Mouse (Mus musculus) neural tube, embryonic 14.5 days (tissue): ENCODE data around the gene Prr15l. TPM values are rescaled to one million over a fixed set of nuclear protein-coding genes. Genes with fewer than 3 reads are reported as not detected.
A peak's percentile ranks its signal among the peaks of the same experiment; 100 is the strongest.

Experiments
- ATAC-seq: fragments of 200-750 bp; cut with Nextera tagmentation; 2 replicates; pipeline ENCODE4 v1.8.0; 2017; ENCODE audit warnings: low read depth, mild to moderate bottlenecking, moderate TSS enrichment, moderate library complexity
- H3K27ac ChIP-seq: fragments of 300-500 bp; sonication (generic); 2 replicates; pipeline ENCODE4 v1.5.1; 2014; ENCODE audit warnings: low read depth, mild to moderate bottlenecking, control low read depth, low read length, moderate library complexity, mixed read lengths
- H3K27me3 ChIP-seq: fragments of 300-500 bp; sonication (generic); 2 replicates; pipeline ENCODE4 v1.6.1; 2014; ENCODE audit warnings: low read length; ENCODE audit not compliant: control insufficient read depth, insufficient read depth
- H3K36me3 ChIP-seq: fragments of 300-500 bp; sonication (generic); 2 replicates; pipeline ENCODE4 v1.6.1; 2014; ENCODE audit warnings: low read length, mixed read lengths; ENCODE audit not compliant: control insufficient read depth, insufficient read depth
- H3K4me1 ChIP-seq: fragments of 300-500 bp; sonication (generic); 2 replicates; pipeline ENCODE4 v1.6.1; 2014; ENCODE audit warnings: low read length; ENCODE audit not compliant: control insufficient read depth, insufficient read depth
- H3K4me2 ChIP-seq: fragments of 300-500 bp; sonication (generic); 2 replicates; pipeline ENCODE4 v1.6.1; 2014; ENCODE audit warnings: mild to moderate bottlenecking, low read depth, low read length, control low read depth
- H3K4me3 ChIP-seq: fragments of 300-500 bp; sonication (generic); 2 replicates; pipeline ENCODE4 v1.5.1; 2014; ENCODE audit warnings: low read depth, low read length, control low read depth, mixed read lengths
- H3K9ac ChIP-seq: fragments of 300-500 bp; sonication (generic); replicated peaks from 2 replicates; pipeline ENCODE4 v1.6.1; 2014; ENCODE audit warnings: low read depth, mild to moderate bottlenecking, control low read depth, low read length, mixed read lengths
- H3K9me3 ChIP-seq: fragments of 300-500 bp; sonication (generic); 2 replicates; pipeline ENCODE4 v1.6.1; 2016; ENCODE audit warnings: low read length; ENCODE audit not compliant: control insufficient read depth
- whole genome bisulfite sequencing: fragments of 180-500 bp; shearing (Covaris S2); extraction: QIAGEN DNeasy Blood & Tissue Kit; methylation state at CpG from one replicate; pipeline ENCODE4 v1.1.7; 2014; 5-methylcytosine and 5-hydroxymethylcytosine counted together
- polyA plus RNA-seq: library from polyadenylated mRNA; unstranded; fragments of >200 nt; fragmentation: Nextera tagmentation; extraction: Ambion mirVana; gene quantifications from 2 replicates; pipeline ENCODE4 v1.2.1, GENCODE M21; 2014

Prr15l gene
- polyA plus RNA-seq, 1 experiment from 2014 or later: 0.36 TPM

DNA sequence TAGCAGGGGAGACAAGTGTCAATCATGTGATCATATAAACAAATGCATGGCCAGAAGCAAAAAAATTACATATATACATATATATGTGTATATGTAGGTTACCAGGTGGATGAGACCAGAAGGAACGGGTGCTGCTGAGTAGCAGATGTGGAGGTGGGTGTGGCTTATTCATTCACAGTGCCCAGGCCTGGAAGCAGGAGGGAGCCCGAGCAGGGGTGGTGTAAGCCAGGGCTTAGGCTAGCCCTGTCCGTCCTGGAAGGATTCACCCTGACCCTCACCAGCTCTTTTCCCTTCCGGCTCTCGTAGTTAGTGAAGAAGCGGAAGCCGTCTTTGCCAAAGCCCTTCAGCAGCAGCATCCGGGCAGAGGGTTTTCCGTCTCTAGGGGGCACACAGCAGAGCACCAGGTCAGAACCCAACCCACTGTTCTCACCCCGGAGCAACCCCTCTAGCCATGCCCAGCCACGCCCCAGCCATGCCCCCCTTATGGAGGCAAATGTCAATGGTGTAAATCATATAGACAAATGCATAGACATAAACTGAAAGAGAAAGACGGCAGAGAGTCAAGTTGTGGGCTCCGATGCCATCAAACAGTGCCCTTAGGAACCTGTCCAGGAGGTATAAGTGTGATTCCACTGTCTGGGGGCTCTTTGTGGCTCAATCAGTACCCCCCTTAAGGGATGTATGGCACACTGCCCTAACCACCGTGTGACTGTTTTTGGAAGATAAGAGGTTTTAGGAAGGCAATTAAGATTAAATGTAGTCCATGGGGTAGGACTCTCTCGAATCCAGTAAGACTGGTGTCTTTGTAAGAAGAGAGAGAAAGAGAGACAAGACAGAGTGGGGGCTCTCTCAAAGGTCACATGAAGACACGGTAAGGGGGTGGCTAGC is 12.9 kb downstream of the Prr15l start:
- Histone ChIP-seq H3K27me3 (no peaks in the 10 kb centered on the region), H3K4me2 (no peak overlapping the region), H3K4me3 (no peak overlapping the region), H3K4me1 (peaks cover 9% of the 10 kb centered on the region), H3K36me3 (no peaks in the 10 kb centered on the region), H3K9me3 (no peaks in the 10 kb centered on the region), H3K9ac (no peak overlapping the region), H3K27ac (no peak overlapping the region)
- WGBS: 81% methylated on average over 16 of the region's 16 CpGs
- ATAC-seq: no peak

DNA sequence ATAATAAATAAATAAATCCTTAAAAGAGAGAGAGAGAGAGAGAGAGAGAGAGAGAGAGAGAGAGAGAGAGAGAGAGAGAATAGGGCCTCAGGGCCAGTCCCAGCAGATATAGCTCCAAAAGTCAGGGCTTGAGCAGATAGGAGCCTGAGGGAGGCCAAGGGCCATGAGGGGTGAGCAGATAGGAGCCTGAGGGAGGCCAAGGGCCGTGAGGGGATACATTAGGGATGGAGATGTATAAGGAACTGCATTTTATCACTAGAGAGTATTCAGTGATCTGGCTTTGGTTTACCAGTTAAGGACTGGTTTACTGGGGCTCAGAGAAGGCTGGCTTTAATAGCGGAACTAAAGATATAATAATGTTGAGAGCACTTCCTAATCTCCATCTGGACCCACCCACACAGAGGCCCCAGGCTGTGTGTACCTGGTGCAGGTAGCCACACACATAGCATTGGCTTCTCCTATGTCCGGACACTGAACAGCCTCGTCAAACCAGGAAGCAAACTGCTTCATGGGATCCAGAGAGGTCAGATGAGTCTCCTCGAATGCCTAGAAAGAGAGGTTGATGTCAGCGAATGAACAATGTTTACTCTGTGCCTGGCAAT is 14.2 kb downstream of the Prr15l start:
- Histone ChIP-seq H3K4me3 (no peak overlapping the region), H3K9ac (no peak overlapping the region), H3K27me3 (no peaks in the 10 kb centered on the region), H3K4me2 (no peak overlapping the region), H3K4me1 (peaks cover 9% of the 10 kb centered on the region), H3K27ac (no peak overlapping the region), H3K9me3 (no peaks in the 10 kb centered on the region), H3K36me3 (no peaks in the 10 kb centered on the region)
- no peak for ATAC-seq
- WGBS: 82% methylated on average over 6 of the region's 6 CpGs

DNA sequence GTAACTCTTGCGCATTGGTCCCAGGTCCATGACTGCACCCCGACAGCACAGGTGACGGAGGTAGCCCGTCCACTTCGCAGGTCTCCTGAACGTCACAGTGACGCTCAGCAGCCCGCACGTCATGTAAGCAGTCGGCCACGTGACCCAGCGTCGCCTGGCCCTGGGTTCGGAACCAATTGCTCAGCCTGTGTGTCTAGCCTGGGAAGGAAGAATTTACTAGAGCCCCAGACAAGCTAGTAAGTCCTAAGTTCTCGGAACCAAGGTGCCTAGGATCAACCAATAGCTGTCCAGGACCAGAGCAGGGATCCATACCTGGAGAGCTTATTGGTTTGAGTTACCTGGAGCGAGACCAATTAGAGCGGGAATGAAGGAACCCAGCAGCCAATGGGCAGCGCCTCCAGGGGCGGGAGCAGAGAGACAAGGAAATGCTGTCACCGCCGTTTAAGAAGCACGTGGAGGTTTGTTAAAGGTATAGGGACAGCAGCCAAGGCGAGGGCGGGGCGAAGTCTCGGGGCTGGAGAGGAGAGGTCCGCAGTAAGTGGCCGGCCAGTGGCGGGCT is 15.9 kb downstream of the Prr15l start, which contains the start of gene Pnpo:
Gene Pnpo, minus strand, starts transcription at position 241 of the 559 bp plus-strand sequence.
- peak within 1 kb of the TSS; percentile 35 for H3K27ac ChIP-seq
- 1% methylated on average over 29 of the region's 29 CpGs for WGBS

DNA sequence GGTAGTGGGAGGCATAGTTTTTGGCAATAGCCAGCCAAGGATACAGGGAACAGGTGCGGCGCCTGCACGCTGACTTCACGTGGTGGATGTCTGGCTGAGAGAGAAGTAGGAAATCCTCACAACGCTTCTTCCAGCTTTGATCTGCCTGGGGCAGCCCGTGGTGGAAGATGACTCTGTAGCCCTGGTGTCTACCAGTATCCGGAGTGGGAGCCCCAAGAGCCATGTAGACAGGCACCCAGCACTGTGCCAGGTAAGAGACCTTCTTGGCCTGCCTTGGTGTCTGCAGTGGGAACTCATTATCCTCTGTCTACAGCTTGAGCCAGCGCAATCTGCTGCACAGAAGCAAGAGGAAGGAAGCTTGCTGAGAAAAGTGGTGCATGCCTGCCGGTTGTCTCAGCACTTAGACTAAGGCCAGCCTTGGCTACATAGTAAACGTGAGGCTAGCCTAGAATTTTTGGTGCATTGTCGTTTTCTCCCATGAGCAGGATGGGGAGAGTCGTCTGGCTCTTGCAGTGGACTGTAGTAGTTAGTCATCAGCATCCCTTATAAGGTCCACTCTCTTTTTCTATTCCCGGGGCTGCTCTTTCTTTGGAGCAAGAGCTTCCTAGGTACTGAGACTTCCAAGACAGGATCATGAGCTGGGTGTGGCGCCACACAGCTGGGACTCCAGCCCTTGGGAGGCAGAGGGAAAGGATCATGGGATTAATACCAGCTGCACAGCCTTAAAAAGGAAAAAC is 17.1 kb downstream of the Prr15l start:
- ATAC-seq: no peak

More for the DNA sequence above, 15.9 kb downstream of the Prr15l start, which contains the start of gene Pnpo:
- no peaks in the 10 kb centered on the region for H3K27me3 ChIP-seq
- H3K4me2 ChIP-seq: peak within 1 kb of the TSS; percentile 73
- peaks cover 9% of the 10 kb centered on the region for H3K4me1 ChIP-seq
- no peaks in the 10 kb centered on the region for H3K9me3 ChIP-seq
- H3K9ac ChIP-seq: peak within 1 kb of the TSS; percentile 50
- peak within 1 kb of the TSS; percentile 45 for H3K4me3 ChIP-seq
- ATAC-seq: peak; percentile 99
- no peaks in the 10 kb centered on the region for H3K36me3 ChIP-seq

DNA sequence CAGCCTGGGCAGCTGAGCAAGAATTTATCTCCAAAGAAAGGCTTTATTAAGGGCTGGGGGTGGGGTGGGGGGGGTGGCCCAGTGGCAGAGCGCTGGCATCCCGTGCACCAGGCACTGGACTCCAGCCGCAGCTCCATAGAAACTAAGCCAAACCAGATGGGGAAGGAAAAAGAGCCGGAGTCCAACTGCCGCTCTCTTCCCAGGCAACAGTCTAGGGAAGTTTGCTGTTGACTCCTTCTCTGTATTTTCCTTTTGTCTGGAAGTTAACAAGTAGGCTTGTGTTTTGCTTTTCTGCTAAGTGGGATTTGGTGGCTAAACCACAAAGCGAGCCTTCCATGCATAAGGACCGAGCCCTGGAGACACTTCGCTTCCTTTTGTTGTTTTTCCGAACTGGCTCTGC is 18.6 kb downstream of the Prr15l start:
- no peak overlapping the region for H3K4me3 ChIP-seq
- H3K36me3 ChIP-seq: no peaks in the 10 kb centered on the region
- H3K9ac ChIP-seq: no peak overlapping the region
- peaks cover 9% of the 10 kb centered on the region for H3K4me1 ChIP-seq
- H3K4me2 ChIP-seq: no peak overlapping the region
- 84% methylated on average over 9 of the region's 9 CpGs for WGBS
- H3K27ac ChIP-seq: no peak overlapping the region
- no peaks in the 10 kb centered on the region for H3K9me3 ChIP-seq
- no peak for ATAC-seq
- no peaks in the 10 kb centered on the region for H3K27me3 ChIP-seq

More for the DNA sequence above, 17.1 kb downstream of the Prr15l start:
- WGBS: 90% methylated on average over 14 of the region's 14 CpGs
- Histone ChIP-seq H3K27ac (no peak overlapping the region), H3K4me1 (peaks cover 9% of the 10 kb centered on the region), H3K4me2 (peak overlapping the region; percentile 73), H3K36me3 (no peaks in the 10 kb centered on the region), H3K9ac (peak overlapping the region; percentile 50; the same call in 1 of the 2 replicates), H3K4me3 (peak overlapping the region; percentile 45; the same call in 1 of the 2 replicates), H3K9me3 (no peaks in the 10 kb centered on the region), H3K27me3 (no peaks in the 10 kb centered on the region)

DNA sequence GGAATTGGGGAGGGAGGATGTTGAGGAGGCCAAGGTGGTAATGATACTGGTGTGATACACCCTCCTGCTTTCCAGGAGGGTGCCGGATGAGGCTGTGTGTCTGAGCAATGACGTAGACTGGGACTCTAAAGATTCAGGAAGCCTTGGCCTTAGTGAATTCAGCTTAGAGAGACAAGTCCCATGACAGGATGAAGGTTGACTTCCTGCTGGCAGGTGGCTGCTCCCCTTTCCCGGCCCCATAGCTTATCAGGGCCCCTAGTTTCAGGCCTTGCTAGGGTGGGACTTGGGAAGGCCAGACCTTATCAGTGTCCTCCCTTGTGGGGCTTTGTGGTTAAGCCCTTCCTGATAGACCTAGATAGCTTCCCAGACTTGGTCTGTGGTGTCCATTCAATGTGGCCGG is 19.9 kb downstream of the Prr15l start:
- no peak for ATAC-seq
- no peaks in the 10 kb centered on the region for H3K27me3 ChIP-seq
- H3K4me1 ChIP-seq: peaks cover 9% of the 10 kb centered on the region
- H3K9ac ChIP-seq: no peak overlapping the region
- peaks cover 11% of the 10 kb centered on the region for H3K36me3 ChIP-seq
- H3K4me2 ChIP-seq: no peak overlapping the region
- H3K4me3 ChIP-seq: no peak overlapping the region
- H3K27ac ChIP-seq: no peak overlapping the region
- WGBS: 95% methylated on average over 4 of the region's 4 CpGs
- H3K9me3 ChIP-seq: no peaks in the 10 kb centered on the region

DNA sequence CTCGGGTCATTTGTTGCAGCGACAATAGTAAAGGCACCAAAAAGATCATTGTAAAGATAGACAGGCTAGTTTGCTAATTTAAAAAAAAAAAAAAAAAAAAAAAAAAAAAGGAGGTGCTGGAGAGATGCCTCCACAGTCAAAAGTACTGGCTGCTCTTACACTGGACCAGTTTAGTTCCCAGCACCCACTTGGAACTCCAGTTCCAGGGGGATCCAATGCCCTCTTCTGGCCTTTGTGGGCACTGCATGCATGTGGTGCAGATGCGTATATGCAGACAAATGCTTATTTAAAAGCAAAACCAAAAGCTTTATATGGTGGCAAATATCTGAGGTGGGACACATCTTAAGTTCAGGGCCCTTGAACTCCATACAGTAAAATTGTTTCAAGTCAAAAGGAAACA is 22.9 kb downstream of the Prr15l start:
- ATAC-seq: no peak
- H3K9me3 ChIP-seq: no peaks in the 10 kb centered on the region
- H3K9ac ChIP-seq: no peak overlapping the region
- no peak overlapping the region for H3K4me2 ChIP-seq
- 96% methylated on average over 3 of the region's 3 CpGs for WGBS
- no peaks in the 10 kb centered on the region for H3K4me1 ChIP-seq
- H3K27ac ChIP-seq: no peak overlapping the region
- H3K4me3 ChIP-seq: no peak overlapping the region
- peaks cover 32% of the 10 kb centered on the region for H3K36me3 ChIP-seq
- no peaks in the 10 kb centered on the region for H3K27me3 ChIP-seq

DNA sequence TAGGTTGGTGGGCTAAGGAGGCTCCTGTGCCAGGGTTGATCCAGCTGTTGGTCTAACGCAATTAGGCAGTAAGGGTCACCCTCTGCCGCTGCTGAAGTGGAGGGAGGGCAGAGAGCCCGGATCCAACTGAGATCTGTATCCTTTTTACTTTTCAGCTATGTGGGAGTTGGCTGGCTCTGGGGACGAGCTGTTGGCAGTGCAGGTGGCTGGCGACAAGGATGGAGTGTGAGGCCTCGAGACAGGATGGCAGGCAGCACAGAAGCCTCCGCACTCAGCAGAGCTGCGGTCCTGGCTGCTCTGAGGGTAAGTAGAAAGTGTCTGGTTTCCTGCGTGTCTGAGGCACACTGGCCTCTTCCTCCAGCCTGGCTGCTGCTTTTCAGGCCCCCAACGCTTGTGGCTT is 24.5 kb downstream of the Prr15l start:
- Histone ChIP-seq H3K27me3 (no peaks in the 10 kb centered on the region), H3K9ac (no peak overlapping the region), H3K4me3 (no peak overlapping the region), H3K36me3 (peaks cover 40% of the 10 kb centered on the region), H3K4me1 (no peaks in the 10 kb centered on the region), H3K9me3 (no peaks in the 10 kb centered on the region), H3K4me2 (no peak overlapping the region), H3K27ac (no peak overlapping the region)
- 88% methylated on average over 10 of the region's 10 CpGs for WGBS
- no peak for ATAC-seq
